Mouse (Mus musculus) urinary bladder, adult 18-20 months (tissue): Measurements from ENCODE around the gene Slc16a10.

Experiments
- DNase-seq, 2 experiments: peaks; one replicate each; pipeline ENCODE4 v3.0.0; 2022; ENCODE audit warnings: low spot score in 2 of 2, mixed read lengths in 2 of 2

The Slc16a10 gene

DNA sequence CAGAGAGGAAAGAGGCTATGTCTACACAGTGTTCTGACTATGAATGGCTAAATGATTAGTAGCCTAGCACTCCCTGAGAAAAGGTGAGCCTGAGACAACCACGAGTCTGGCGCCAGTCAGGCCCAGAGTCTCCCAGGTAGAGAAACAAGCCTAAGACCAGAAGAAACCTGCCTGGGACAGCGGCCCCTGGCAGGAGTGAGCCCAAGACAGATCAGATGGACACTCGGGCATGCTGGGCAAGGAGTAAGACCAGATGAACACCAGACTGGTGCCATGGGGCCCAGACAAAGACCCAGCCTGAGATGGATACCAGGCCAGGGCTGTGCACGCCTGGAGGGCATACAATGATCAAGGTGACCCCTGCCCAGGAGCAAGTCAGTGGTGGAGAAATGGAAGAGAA lies 32.5 kb downstream of the Slc16a10 start:
- DNase-seq = no peak

DNA sequence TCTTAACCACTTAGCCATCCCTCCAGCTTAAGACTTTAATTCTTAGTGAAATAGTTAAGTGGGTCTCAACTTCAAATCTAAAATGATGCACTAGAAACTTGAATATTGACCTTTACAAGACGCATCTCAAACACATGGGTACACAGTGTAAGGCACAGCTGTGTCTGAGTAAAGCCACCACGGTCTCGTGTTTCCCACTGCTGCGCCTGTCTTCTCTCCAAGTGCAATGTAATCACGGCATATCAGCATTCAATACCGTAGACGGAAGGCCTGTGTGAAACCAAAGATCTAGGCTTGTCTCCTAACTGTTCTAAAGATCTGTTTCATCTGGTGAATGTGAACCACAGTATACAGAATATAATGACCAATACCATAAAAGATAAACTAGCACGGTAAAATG lies 33.1 kb downstream of the Slc16a10 start:
- DNase-seq = no peak

DNA sequence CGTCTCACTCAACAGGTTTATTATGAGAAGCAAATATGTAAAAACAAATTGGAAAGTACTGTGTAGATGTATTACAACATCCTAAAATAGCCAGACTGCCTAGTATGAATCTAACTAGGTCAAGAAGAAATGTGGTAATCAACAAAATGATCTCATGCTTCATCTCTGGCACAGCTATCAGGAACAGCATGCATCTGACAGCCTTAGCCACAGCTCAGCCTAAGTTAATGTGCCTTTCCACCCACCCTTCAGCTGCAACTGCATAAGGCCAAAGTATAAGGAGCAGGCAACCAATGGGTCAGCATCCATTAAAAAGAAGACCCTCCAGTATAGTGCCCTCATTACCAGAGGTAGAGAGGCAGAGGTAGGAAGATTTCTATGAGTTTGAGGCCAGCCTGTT lies 34.1 kb downstream of the Slc16a10 start:
- no peak for DNase-seq

DNA sequence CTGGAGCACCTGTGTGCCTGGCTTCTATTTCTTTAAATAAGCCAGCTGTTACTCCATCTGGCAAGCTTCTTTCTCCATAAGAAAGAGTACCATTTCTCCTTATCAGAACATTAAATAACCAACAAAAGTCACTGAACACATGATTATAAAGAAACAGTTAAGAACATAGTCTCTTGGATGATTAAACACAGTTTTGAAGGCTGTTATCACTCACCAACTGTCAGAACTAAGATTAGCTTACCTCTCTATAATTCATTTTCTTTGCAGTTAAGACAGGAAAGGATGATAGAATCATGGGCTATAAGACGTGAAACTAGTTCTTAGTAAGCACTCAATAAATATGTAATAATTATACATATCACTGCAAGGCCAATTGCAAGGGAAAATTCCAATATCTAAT lies 36.9 kb downstream of the Slc16a10 start:
- DNase-seq = no peak

DNA sequence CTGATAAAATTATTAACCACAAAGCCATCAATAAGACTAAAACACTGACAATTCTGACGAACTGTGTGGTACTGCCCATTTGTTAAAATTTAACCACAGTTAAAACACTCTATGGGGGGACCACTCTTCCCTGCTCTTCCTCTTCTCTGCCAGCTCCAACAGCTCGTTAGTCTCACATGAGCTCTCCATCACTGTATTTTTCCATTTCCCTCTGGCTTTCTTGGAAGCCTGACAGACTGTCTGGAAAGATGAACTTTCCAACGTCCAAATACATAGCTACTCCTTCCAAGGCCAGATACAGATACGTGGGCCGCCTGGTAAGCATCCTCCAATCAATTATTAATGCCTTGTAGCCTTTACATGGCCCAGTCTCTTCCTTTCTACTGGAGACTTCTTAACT lies 38.3 kb downstream of the Slc16a10 start:
- no peak for DNase-seq

DNA sequence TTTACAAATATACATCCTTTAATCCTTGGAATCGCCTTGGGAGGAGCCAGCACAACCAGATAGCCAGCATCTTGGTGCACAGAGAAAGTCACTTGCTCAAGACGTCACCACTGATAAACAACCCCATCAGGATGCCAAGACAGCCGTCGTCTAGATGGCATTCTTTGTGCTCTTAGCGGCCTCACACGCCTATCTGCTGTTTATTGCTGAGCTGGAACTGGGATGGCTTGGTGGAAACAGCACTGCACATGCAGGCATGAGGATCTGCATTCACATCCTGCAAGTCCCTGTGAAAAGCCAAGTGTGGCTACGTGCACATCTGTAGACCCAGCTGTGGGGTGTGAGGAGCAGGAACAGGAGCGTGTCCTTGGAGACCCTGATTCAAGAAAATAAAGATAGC lies 39.1 kb downstream of the Slc16a10 start:
- DNase-seq = no peak

DNA sequence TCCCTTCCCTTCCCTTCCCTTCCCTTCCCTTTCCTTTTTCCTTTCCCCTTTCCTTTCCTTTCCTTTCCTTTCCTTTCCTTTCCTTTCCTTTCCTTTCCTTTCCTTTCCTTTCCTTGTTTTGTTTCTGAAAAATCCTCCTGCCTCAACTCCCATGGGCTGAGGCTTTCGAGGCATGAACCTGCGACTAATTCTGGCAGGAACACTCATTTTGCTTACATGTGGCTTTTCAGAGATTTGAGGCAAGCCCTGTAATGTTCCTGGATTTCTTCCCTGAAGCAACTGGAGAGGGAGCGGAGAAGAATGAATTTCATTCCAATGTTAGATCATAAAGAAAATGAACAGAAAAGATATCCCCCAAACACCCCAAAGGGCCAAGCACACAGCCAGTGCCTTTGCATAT lies 39.9 kb downstream of the Slc16a10 start:
- DNase-seq = no peak

DNA sequence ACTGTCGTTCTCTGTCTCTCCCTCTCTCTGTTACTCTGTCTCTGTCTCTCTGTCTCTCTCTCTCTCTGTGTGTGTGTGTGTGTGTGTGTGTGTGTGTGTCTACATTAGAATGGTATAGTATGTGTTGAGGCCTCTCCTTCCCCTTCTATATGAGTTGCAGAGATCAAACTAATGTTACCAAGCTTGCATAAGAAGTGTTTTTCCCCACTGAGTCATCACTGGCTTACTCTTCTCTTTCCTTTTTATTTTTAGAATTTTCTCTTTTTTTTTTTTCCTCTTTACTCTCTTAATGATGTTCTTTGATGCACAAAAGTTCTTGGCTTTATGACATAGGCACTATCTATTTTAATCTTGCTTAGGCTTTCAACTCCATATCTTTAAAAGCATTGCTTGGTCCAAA lies 43.6 kb downstream of the Slc16a10 start:
- no peak for DNase-seq

DNA sequence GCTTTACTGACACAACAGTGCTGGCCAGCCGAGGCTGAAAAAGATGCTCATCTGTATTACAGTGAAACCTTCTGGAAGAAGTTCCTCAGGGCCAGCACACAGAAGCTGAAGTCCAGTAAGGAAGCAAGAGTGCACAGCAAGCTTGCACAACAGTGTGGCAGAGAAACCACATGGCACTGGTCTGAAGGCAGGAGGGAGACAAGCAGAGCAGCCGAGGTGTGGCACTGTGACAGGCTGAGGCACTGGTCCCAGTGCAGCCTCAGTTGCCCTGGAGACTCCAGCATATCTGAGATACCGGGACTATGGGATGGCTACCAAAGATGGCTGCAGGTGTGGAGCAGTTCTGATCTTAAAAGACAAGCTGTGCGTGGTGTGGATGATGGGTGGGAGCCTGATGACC lies 44.5 kb downstream of the Slc16a10 start:
- no peak for DNase-seq

DNA sequence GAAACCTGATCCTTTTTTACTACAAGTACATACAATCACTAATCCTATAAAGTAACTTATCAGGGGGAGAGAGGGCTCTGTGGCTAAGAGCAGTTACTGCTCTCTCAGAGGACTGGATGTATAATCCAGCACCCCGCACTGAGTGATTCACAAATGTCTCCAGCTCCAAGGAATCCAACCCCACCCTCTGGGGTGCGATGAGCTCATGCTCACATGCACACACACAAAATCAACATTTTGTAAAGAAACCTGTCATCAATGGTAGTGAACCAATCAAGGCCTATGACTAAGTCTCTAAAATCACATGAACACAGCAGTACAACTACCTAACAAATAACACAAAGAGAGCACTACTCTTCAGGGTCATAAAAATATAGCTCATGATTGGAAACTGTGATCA lies 47.3 kb downstream of the Slc16a10 start:
- DNase-seq = no peak

DNA sequence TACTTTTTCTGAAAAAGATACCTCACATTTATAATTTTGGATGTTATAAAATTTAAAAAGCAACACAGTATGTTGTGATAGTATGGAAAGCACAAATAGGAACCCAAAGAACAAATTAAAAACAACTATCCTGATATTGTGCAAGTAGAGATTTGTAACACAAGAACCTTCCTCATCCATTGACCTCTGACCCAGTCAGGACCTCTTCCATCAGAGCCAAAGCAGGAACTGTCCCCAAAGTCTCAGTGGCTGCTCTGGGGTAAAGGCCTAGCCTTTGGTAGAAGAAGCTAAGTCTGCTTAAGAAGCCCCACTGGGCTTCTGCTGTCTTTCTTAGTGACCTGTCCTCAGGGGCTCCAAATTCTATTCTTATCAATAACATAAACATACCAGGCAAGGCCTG lies 48.5 kb downstream of the Slc16a10 start:
- DNase-seq = no peak

DNA sequence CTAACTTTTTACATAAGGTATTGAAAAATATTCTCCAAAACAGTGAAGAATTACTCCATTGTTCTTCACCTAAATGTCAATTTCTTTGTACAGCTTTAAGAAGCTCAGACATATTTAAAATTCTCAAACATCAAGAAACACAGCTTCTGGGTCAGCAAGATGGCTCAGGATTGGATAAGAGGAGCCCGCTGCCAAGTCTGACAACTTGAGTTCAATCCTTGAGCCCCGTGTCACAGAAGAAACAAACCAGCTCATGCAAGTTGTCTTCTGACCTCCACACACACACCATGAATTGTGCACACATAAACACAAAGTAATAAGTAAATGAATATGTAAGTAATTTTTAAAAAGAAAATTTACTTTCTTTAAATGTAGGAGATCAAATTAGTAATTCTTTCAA lies 50.6 kb downstream of the Slc16a10 start:
- DNase-seq = no peak

DNA sequence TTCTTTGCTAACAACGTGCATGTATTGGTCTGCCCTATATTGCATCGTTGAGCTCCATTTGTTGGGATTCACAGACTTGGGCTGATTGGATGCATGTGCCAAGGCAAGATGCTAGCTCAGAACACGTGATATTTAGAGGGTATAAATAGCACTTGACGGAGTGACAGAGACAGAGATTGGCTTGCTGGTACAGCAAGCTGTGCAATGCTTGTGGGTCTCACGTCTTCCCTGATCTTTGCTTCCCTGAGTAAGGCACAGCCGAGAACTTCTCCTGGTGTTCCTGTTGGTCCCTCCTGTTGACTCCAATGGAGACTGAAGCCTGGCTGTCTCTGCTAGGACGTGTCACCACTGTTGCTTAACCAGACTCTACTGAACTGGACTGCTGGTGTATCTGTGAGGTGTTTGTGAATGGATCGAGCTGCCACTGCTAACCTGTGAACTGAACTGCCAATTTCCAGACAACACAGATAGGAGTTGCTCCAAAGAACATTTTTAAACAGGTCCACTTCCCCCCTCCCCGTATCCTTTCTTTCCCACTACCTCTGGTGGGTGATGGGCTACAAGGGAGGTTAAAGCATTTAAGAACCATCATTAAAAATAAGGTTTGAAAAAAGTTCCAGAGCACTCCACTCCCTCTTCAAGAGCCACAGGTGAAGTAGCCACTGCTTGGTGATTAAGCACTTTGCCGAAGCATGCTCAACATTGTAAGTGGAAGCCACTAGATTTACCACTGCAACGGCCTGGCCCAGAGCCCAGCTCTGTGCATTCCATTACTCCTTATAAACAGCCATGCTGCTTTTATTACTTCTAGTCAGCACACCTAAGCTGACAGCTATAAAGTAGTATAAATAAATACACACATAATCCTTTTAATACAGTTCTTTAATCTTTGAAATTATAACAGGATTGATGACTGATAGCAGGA lies 51.3 kb downstream of the Slc16a10 start:
- no peak for DNase-seq

DNA sequence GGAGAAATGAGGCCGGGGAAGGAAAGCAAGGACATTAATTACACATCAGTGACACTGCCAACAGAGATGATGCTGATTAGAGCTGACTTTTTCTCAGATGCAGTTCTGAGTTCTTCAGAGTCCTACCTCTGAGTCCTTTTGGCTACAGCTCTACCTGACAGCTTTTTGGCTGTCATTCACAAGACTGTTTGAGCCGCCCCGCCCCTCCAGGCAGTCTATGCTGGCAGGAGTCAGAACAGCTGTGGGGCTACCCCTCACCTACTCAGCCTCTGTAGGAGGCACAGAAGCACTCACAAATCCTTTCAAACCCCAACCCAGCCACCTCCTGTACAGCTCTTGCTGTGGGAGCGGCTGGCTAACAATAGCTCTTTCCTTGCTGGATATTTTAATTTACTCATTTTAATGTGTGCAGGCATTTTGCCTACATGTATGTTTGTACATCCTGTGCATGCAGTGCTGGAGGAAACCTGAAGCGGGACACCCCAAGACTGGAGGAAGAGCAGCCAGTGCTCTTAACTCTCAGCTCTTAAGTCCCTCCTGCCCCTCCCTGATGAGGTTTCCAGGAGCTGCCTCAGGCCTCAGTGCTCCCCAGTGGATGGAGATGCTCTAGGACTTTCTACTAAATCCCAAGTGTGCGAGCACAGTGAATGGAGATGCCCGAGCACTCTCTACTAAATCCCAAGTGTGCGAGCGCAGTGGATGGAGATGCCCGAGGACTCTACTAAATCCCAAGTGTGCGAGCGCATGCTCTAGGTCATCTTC lies 57.5 kb downstream of the Slc16a10 start:
- DNase-seq = no peak

DNA sequence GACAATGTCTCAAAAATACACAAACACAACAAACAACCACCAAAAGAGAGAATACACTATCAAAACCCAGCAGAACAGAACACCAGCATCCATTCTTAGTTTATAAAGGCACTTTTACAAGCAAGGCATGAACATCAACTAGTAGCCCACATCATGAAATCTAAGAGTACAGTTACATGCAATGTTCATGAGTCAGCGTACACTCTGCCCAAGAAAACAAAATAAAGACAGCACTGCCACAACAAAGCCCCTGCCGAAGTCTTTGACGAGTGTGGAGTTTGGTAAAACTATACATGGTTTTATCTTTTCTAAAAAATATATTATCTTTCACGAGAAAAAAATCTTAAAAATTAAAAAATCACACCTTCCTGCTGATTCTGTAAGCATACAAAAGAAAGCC lies 58.5 kb downstream of the Slc16a10 start:
- DNase-seq = no peak

DNA sequence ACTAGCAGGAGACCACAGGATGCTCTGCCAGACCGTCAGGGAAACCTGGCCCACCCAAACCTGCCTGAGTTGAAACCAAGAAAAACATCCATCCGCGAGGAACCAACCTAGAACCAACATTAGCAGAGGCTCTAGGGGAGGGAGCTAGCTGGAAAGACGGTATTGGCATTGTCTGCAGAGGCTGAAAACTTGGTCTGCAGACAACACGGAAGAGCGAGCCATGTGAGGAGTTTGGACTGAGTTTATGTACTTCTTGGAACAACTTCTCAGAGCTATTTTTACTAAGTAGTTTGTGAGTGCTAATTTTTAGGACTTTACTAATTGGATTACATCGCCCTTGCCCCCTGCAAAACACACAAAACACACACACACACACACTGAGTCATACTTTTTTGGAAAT lies 59.4 kb downstream of the Slc16a10 start:
- no peak for DNase-seq

DNA sequence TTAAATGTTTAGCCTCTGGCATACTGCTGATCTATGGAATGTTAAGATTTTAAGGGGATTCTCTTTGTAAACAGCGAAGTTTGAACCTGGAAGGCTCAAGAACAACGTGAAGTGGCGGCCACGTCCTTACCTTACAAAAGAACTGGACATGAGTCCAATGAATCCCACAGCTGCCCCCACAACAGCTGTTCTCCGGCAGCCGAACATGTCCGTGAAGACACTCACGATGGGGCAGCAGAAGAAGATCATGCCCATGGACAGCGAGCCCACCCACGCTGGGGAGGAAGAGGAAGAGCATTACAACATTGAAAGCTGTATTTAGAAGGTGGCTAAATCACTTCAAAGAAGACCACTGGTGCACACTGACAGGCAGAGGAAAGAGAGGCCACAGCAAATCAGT lies 61.5 kb downstream of the Slc16a10 start:
- no peak for DNase-seq

DNA sequence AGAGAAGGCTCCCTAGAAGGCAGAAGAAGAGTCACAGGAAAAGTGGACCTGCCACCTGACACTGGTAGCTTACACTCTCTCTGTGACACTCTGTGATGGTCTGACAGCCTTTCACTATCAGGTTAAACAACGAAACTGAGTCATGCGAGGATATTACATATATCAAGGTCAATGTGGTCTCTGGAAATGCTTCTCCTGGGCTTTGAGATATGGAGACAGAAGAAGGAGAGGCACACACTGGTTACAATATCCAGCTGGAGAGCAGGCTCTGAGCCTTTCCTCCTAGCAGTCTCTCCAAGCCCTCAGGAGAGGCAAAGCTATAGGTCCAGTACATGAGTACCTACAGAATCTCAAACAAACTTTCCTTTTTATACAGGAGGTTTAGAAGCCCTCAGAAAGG lies 62.8 kb downstream of the Slc16a10 start:
- DNase-seq = no peak

DNA sequence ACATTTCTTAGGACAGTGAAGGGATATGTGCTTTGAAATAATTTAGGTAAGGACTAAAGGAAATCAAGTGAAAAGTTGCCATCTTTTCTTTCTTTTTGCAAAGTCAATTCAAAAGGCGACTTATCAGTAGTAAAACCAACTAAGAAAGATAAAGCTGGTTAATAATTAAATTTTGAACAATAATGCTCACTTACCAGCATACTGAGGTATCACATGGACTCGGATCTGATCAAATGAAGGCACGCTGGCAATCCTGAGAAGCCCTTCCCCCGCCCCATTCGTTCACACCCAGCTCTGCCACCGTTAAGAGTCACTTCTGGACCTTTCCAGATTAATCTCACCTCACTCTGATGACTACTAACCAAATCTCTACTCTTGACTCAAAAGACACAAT lies 64.1 kb downstream of the Slc16a10 start:
- no peak for DNase-seq

DNA sequence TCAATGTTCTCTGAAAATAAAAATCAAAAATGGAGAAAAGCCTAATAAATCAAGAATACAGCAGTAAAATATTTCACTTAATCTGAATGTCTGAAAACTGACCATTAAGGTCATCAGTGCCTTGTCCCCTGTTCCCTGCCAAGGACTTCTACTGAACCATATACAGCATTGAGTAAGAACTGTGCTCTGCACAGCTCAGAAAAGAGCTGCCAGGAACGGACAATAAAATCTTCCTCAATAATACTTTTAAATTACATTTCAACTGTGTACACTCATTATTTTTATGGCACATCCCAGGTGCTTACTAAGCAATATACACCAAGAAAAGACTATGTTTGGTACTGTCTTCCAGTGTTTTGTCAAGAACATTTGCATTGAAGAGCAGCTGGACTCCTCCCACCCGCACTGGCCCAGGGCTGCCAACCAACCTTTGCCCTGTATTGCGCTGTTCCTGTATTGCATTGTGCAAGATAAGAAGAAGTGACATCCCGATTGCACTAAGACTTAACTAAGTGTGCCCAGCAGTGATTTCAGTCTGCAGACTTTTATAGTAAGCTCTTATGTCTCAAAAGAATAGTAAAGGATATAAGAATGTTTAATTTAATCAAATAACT lies 64.6 kb downstream of the Slc16a10 start:
- no peak for DNase-seq

DNA sequence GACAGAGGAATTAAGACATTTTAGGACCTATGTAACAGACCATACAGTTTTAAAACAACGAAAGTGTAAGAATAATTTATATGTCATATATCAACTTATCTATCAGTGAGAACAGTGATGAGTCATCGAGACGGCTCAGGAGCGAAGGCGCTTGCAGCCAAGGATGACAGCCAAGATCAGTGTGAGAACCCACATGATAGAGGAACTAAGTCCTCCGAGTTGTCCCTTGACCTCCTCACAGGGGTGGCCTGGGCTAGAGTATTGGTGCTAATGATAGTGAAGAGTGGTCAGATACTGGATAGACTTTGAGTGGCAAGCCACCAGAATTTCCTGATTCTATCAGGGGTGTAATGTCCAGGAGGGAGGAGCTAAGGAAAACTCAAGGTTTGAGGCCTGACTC lies 68.5 kb downstream of the Slc16a10 start:
- DNase-seq = no peak

DNA sequence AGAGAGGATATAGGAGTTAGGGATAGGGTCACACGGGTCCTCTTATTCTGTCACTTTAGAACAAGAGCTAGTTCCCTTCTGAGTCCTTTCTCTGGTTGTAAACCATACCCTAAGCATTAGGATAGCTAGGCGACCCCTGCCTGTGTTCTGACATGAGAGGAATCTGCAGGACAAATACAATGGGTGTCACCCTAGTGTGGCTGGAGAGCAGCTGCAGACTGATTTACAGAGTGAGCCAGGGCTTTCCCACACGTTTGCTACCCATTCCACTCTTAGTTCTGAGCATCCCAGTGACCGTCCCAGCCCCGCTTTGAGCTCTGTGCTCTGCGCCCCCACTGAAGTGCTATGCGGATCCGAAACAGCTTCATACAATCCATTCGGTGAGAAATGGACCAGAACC lies 71.4 kb downstream of the Slc16a10 start:
- no peak for DNase-seq

DNA sequence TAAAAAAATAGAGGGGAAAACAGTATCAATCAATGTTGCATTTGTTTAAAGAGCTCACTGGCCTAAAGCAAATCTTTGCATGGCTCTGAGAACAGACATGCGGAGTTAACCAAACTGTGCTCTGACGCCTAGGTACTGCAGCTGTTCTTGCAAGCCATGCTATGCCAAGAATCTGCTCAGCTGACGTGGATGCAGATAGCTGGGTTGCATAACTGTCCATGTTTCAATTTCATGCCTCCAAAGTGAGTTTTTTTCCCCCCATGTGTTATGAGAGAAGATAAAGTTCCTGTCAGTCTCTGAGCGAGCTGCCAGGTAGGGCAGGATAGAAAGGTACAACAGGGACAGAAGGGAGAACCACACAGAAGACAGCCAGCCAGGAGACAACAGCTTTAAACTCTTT lies 72.8 kb downstream of the Slc16a10 start:
- no peak for DNase-seq
